Mouse (Mus musculus) myocyte (in vitro differentiated cells): ENCODE measurements at regions not wholly inside any gene's neighbourhood (a gene's known extent, or its start where the extent isn't known, plus 50 kb on each side); places are given as distances from the start of the nearest gene placed in this dataset.

Experiments
- CEBPB ChIP-seq: IDR thresholded peaks from 2 replicates; pipeline ENCODE4 v1.6.1; 2011; ENCODE audit warnings: mild to moderate bottlenecking, moderate library complexity; ENCODE audit not compliant: poor library complexity, insufficient read depth, severe bottlenecking
- MAX ChIP-seq: IDR thresholded peaks from one replicate; pipeline ENCODE4 v1.6.1; 2011; ENCODE audit warnings: low read depth, mild to moderate bottlenecking, control low read depth
- POLR2A ChIP-seq: IDR thresholded peaks from one replicate; pipeline ENCODE4 v1.6.1; 2011; ENCODE audit warnings: low read depth, mild to moderate bottlenecking, control low read depth, moderate library complexity; ENCODE audit not compliant: insufficient read length
- POLR2AphosphoS2 ChIP-seq: IDR thresholded peaks from one replicate; pipeline ENCODE4 v1.6.1; 2011; ENCODE audit warnings: low read depth, control low read depth; ENCODE audit not compliant: insufficient read length
- REST ChIP-seq: IDR thresholded peaks from one replicate; pipeline ENCODE4 v1.6.1; 2011; ENCODE audit warnings: mild to moderate bottlenecking, control low read depth, moderate library complexity; ENCODE audit not compliant: insufficient read depth, insufficient read length
- TCF12 ChIP-seq: IDR thresholded peaks from one replicate; pipeline ENCODE4 v1.6.1; 2011; ENCODE audit warnings: mild to moderate bottlenecking, control low read depth; ENCODE audit not compliant: poor library complexity, insufficient read depth, severe bottlenecking
- USF1 ChIP-seq: IDR thresholded peaks from one replicate; pipeline ENCODE4 v1.6.1; 2011; ENCODE audit warnings: low read depth, mild to moderate bottlenecking, control low read depth, moderate library complexity

DNA sequence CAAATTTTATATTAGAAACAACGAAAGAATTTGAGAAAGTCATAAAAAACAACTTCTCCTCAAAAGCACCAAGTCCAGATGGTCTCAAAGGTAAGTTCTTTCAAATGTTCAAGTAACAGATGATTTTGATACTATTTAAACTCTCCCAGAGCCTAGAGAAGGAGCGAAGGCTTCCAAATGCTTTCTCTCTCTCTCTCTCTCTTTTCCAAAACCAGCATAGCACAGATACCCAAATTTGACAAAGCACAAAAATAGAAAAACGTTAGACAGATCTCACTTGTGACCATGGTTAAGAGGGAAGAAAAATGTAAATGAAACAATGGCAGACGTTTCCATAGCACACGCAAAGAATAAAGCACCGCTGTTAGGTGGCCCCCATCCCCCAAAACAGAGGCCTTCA, 158.7 kb upstream of the Wscd1 start:
- no peak for TF ChIP-seq POLR2A
- TF ChIP-seq MAX, result no peak
- no peak for TF ChIP-seq USF1
- TF ChIP-seq POLR2AphosphoS2, result no peak
- no peak for TF ChIP-seq TCF12
- no peak for TF ChIP-seq REST
- TF ChIP-seq CEBPB, result no peak
